Mouse (Mus musculus): ENCODE data around the gene Foxred1. TPM values are rescaled to one million over a fixed set of nuclear protein-coding genes. Genes with fewer than 3 reads are reported as not detected.

Gene Foxred1
- polyA plus RNA-seq, 1 experiment from 2014 or later, result 27.2 TPM

Other genes starting within 250 kb of the Foxred1 start
- gene St3gal4, start 91.8 kb downstream of the Foxred1 start, polyA plus RNA-seq (2014; fragmentation: Nextera tagmentation; extraction: Ambion mirVana), result 31.0 and 35.2 TPM in 2 replicates
- 59.3 and 68.7 TPM in 2 replicates for gene Dcps, start 35.0 kb downstream of the Foxred1 start, polyA plus RNA-seq (2014; fragmentation: Nextera tagmentation; extraction: Ambion mirVana)
- gene Srpr, start 10.9 kb downstream of the Foxred1 start, polyA plus RNA-seq (2014; fragmentation: Nextera tagmentation; extraction: Ambion mirVana), result 161 and 167 TPM in 2 replicates
- gene Tirap, start 10.8 kb downstream of the Foxred1 start, polyA plus RNA-seq (2014; fragmentation: Nextera tagmentation; extraction: Ambion mirVana), result 10.0 and 10.8 TPM in 2 replicates
- gene Fam118b, start 56.8 kb upstream of the Foxred1 start, polyA plus RNA-seq (2014; fragmentation: Nextera tagmentation; extraction: Ambion mirVana), result 37.3 and 39.7 TPM in 2 replicates
- gene Rpusd4, start 56.8 kb upstream of the Foxred1 start, polyA plus RNA-seq (2014; fragmentation: Nextera tagmentation; extraction: Ambion mirVana), result 23.4 and 26.8 TPM in 2 replicates
- 15.8 and 19.7 TPM in 2 replicates for gene Cdon, start 210.1 kb upstream of the Foxred1 start, polyA plus RNA-seq (2014; fragmentation: Nextera tagmentation; extraction: Ambion mirVana)

Measured in embryonic facial prominence, embryonic 14.5 days (tissue).